Mouse (Mus musculus): Measurements from ENCODE around the gene Adipor2.

Gene Adipor2

GRCm38 (mm10) chr6:119420357-119420756, 2.9 kb upstream of the Adipor2 start:
- DNase-seq: no peak

GRCm38 (mm10) chr6:119419412-119419811, 1.9 kb upstream of the Adipor2 start:
- no peak for DNase-seq

DNA sequence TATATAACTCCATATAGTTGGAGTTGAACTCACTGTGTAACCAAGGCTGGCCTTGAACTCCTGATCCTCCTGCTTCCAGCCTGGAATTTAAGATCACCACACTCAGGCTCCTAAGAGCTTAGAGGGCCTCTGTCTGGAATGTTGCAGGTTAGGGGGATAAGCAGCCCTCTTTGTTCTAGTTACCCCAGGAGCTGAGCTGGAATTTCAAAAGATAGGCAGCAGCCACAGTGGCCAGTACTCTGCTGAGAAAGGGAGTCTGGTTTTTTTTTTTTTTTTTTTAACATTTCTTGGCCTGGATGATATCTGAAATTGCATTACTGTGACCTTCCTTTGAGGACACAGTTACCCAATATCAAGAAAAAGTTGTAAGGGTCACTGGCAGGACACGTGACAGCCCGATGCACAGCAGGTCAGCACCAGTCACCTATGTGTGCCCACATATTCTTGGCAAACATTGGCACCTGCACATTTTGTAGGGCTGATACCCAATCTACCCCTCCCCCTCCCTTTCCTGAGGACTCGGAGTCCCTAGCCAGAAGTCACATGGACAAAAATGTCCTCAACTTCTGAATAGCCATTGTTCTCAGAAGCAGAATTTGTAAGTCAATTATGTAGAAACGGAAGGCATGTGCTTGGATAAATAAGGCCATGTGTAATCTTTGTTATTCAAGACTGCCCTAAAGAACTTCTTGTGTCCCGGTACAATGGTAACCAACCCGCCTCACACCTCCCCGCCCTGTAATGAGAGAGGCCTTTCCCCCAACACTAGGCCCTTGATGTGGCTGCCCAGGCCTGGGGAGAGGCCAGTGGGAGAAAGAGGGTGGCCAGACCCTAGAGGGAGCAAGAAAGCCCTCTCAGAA, 1.1 kb upstream of the Adipor2 start:
- DNase-seq: peak; percentile 82 to 92

DNA sequence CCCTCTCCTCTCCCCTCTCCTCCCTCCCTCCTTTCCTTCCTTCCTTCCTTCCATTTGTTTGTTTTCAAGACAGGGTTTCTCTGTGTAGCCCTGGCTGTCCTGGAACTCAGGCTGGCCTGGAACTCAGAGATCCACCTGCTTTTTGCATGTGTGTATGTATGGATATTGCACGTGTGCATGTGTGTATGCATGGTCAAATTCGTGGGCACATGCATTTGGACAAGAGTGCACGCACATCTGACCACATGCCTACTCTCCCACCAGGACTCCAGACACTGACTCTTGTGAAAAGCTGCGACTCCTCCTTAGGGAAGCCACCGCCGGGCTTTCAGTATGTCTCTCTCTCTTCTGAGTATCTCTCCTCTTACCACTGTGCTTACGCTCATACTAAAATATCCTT, 317 bp upstream of the Adipor2 start:
- no peak for DNase-seq

DNA sequence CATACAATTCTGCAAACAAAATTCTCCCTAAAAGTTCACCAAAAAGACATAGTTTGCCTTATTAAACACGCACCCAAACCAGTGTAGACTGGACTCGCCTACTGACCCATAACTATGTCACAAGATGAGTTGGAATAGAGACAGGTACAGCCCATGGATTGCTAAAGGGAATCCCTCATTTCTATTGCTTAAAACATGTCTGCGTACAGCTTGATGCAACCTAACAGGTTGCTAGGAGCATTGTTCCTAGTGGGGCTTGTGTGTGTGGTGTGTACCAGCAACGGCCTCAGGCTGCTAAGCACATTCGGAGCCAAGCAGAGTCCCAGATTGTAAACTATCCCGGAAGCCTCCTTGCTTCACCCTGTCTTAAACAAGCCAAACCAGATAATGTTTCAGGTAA, 861 bp downstream of the Adipor2 start:
- DNase-seq: peak in 1 of 2 experiments; percentile 50

GRCm38 (mm10) chr6:119414262-119415043, 3.1 kb downstream of the Adipor2 start:
- no peak for DNase-seq

DNA sequence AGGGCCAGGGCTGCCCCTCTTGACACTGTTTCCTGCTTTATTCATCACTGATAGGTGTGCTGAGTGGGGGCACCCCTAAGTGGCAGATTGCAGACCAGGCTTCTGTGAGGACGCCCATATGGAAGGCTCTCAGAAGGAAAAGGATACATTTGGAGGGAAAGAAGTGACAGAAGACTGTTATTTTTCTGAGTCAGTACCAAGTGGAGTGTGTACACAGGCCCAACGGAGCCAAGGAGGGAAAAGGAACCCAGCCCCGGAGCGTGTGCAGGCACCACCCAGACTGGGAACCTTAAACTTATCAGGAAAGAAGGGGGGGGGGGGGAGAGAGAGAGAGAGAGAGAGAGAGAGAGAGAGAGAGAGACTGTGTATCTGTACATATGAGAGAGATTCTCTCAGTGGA, 4.9 kb downstream of the Adipor2 start:
- DNase-seq: no peak

DNA sequence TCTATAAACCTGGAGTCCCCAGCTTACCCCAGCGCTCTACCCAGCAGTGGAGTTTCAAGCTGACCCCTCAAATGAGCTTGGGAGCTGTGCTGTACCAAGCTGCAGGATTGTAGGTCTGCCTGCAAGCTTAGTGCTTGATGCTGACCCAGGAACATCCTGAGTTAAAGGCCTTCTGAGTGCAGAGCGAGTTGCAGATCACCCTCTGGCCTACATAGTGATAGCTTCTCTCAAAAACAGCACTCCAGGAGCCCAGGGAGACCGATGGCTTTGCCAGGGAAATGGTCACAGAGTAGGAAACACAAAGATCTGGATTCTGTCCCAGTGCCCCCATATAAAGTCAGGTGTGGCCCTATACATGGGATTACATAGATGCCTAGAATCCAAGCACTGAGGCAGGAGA, 6.0 kb downstream of the Adipor2 start:
- no peak for DNase-seq

DNA sequence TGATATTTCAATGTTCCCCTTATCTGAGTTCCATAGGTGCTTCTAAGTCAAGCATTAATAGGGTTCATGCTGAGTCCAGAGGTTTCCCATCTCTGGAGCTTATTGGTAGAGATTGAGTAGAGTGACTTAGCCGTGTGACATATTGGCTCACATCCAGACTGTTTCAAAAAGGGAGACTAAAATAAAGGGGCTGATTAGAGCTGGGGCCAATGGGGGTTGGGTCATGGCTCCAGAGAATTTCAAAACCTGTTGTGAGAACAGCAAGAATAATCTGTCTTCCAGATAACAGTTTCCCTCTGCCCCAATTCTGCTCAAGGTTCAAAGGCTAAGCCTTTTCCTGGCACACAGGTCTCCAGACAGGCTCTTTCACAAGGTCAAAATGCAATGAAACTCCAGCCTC, 7.7 kb downstream of the Adipor2 start:
- no peak for DNase-seq

GRCm38 (mm10) chr6:119408582-119408981, 8.9 kb downstream of the Adipor2 start:
- peak in 1 of 2 experiments; percentile 53 for DNase-seq

- DNase-seq: no peak
These were observed 9.7 kb downstream of the Adipor2 start for GRCm38 (mm10) chr6:119407818-119408217.

DNA sequence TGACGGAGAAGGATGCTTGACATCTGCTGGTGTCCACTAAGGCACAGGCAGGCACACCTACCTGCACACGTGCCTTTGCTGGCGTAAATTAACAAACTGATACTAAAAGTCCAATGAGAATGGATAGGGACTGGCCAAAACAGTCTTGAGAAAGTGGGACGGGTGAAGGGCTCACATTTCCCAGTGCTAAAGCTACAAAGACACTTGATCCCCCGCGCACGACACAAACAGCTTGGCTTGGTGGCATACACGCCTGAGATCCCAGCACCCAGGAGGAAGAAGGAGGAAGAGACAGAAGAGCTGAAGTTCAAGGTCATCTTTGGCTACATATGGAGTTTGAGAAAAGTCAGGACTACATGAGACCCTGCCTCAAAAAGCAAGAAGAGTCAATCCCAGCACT, 11.0 kb downstream of the Adipor2 start:
- DNase-seq: no peak

DNA sequence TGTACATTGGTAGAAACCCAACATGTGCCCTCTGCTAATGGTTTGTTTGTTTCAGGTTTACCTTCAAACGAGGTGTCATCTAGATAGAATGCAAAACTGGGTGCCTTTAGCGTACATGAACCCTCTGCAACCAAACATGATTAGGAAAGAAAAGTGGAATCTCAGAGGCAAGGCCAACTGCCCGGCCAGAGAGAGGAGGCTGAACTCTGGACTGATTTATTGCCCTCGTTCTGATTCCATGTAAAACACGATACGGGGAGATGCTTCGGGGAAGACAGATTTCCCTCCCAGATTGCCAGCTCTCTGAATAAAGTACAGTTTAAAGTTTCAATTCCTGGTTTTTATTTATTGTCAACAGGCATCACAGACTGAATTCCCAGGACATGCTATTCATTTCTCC, 12.2 kb downstream of the Adipor2 start:
- DNase-seq: no peak

DNA sequence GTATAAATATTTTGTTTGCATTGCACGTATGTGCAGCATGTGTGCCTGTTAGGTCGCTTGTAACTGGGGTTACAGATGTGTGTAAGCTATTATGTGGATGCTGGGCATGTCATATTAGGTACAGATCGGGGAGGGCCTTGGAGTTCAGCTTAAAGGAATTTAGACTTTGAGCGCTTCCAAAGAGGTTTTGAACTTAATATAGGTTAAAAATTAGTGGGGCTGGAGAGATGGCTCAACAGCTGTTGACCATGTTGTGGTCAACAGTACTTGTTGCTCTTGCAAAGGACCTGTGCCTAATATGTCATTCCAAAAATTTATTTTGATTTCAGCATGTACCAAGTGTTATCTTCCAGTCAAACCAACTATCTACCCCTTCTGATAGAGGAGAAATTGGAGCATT, 12.7 kb downstream of the Adipor2 start:
- DNase-seq: no peak

GRCm38 (mm10) chr6:119402976-119403375, 14.5 kb downstream of the Adipor2 start:
- no peak for DNase-seq

GRCm38 (mm10) chr6:119401545-119402304, 15.8 kb downstream of the Adipor2 start:
- no peak for DNase-seq

GRCm38 (mm10) chr6:119400649-119401048, 16.9 kb downstream of the Adipor2 start:
- no peak for DNase-seq

- no peak for DNase-seq
These were observed 18.1 kb downstream of the Adipor2 start for GRCm38 (mm10) chr6:119399371-119399770.

- peak; percentile 91 to 93 for DNase-seq
These were observed 21.2 kb downstream of the Adipor2 start for GRCm38 (mm10) chr6:119396309-119396634.

GRCm38 (mm10) chr6:119395421-119396308, 21.8 kb downstream of the Adipor2 start:
- DNase-seq: peak; percentile 32 to 49

DNA sequence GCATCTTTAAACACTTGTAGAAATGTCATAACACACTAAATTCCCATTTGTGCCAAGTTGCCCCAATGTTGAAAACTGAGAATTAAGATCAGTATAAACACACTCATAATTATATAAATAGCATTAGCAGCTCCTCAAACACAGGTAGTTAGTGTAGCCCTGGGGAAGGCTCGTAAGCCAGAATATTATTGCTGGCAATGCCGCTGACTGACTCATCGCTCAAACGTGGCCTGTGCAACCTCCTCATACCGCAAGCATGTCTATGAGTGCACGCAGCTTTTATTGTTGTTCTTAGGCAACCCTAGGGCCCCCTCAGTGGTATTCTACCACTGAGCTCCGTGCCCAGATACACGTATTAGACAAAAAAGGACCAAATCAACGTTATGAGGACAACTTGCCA, 24.7 kb downstream of the Adipor2 start:
- peak; percentile 57 to 68 for DNase-seq

DNA sequence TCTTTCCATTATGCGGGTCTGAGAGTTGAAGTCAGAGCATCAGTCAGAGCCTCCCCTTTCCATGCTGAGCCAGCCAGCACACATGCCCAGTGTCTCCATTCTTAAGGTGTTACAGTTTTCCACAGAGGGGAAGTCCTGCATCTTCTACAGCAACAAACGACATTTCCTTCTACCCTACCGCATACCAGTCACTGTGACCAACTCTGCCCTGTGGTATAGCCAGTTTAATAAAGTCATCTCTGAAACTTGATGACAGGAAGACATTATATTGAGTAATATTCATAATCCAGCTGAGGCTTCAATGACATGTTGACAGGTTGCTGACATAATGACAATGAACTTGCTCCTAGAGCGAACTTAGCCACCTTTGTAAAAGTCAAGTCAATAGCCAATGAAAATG, 26.8 kb downstream of the Adipor2 start:
- DNase-seq: no peak
